Mouse (Mus musculus): ENCODE data around the gene Uqcr11. TPM values are rescaled to one million over a fixed set of nuclear protein-coding genes. Genes with fewer than 3 reads are reported as not detected.

The Uqcr11 gene
- polyA plus RNA-seq, 1 experiment from 2014 or later = 476 TPM

DNA sequence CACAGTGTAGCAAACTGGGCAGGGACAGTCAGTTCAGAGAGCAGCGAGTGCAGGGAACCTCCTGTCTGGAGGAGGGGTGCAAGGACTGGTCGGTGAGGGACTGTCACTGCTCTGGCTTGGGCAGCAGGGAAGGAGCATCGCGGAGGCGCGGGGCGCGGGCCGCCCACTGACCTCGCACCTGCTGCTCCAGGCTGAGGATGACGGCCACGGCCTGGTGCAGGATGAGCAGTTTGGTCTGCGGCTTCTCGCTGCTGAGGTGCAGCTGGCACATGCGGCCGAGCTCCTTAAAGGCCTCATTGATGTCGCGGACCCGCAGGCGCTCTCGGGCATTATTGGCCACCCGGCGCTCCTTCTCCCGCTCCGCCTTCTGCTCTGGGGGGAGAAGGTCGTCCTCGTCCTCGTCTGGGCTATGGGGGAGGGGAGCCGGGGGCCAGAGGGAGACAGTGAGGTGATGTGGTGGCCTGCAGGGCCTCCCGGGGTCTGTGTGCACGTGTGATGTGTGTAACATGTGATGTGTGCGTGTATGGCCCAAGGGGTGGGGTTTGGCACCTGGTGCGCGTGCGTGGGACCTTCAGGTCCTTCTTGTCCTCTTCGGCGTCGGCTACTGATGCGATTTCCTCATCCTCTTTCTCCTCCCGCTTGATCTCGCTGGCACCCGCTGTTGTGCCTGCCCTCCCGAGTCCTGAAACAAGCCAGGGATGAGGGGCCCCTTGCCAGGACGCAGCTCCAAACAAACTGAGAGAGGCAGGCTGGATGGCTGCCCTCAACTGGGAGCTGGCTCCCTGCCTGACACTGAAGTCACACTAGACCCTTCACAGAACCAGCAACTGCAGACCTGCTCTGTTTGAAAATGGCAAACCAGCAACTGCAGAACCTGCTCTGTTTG is 6.3 kb upstream of the Uqcr11 start:
- ATAC-seq (ENCODE audit: low FRiP score) (no peak), DNase-seq (ENCODE audit: low spot score, missing footprints) (no peak)
- Histone ChIP-seq H3K36me3 (ENCODE audit: control insufficient read depth, insufficient read depth, low read length) (peaks cover 61% of the 10 kb centered on the region), H3K9me3 (ENCODE audit: control insufficient read depth, low read length) (no peaks in the 10 kb centered on the region), H3K4me1 (ENCODE audit: control insufficient read depth, insufficient read depth, low read length) (no peaks in the 10 kb centered on the region), H3K9ac (ENCODE audit: low read length) (no peak overlapping the region), H3K27me3 (ENCODE audit: control insufficient read depth, insufficient read depth, low read length) (no peaks in the 10 kb centered on the region), H3K4me2 (no peak overlapping the region), H3K4me3 (ENCODE audit: low read depth, low read length) (no peak overlapping the region), H3K27ac (ENCODE audit: low read depth, low read length) (no peak overlapping the region)
- 91% methylated on average over 44 of the region's 44 CpGs for WGBS

DNA sequence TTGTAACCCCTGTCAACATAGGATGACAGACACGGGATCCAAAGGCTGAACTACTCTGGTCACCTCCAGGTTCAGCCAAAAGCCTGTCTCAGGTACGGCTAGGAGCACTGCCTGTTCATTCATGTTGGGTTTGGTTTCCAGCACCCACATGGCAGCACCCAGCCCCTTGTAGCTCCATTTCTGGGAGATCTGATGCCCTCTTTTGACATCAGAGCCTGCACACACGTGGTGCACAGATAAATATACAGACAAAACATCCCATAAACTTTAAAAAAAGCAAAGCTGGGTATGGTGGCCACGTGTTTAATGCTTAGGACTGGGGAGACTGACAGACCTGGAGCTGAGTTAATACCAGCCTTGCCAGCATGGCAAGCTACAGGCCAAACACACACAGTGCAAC is 1.3 kb upstream of the Uqcr11 start:
- Histone ChIP-seq H3K27me3 (ENCODE audit: control insufficient read depth, insufficient read depth, low read length) (no peaks in the 10 kb centered on the region), H3K36me3 (ENCODE audit: control insufficient read depth, insufficient read depth, low read length) (peaks cover 34% of the 10 kb centered on the region), H3K9me3 (ENCODE audit: control insufficient read depth, low read length) (no peaks in the 10 kb centered on the region), H3K9ac (ENCODE audit: low read length) (no peak overlapping the region), H3K4me2 (no peak overlapping the region), H3K4me3 (ENCODE audit: low read depth, low read length) (no peak overlapping the region), H3K4me1 (ENCODE audit: control insufficient read depth, insufficient read depth, low read length) (peaks cover 16% of the 10 kb centered on the region), H3K27ac (ENCODE audit: low read depth, low read length) (no peak overlapping the region)
- 56% methylated on average over 4 of the region's 4 CpGs for WGBS
- ATAC-seq (ENCODE audit: low FRiP score) (no peak), DNase-seq (ENCODE audit: low spot score, missing footprints) (no peak)

DNA sequence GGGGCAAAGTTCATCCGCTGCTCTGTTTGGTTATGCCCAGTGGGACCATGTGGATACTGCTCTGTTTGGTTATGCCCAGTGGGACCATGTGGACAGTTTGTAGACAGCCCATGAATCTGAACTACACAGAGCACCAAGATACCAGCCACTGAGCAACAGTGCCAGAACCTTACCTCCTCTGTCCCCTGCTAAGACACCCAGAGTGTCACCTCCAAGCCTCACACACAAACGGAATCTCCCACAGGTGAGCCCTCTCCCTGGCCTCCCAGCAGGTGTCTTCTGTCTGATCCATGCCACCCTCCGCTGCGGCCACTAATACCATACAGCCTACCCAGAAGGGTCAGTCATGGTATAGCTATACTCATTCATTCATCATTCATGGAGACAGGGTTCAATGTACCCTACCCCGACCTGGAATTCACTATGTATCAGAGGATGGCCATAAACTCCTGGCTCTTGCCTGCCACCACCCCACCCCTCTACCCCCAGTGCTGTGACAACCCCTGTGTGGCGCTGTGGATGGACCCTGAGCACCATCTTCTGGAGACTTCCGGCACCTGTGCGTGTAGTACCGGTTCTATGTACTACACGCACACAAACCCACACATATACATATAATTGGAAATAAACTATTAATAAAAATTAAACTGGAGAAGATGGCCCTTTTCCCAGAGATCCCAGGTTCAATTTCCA is 1.0 kb downstream of the Uqcr11 start:
- Histone ChIP-seq H3K27ac (ENCODE audit: low read depth, low read length) (no peak overlapping the region), H3K27me3 (ENCODE audit: control insufficient read depth, insufficient read depth, low read length) (no peaks in the 10 kb centered on the region), H3K4me2 (peak overlapping the region; percentile 95), H3K9ac (ENCODE audit: low read length) (peak overlapping the region; percentile 88), H3K9me3 (ENCODE audit: control insufficient read depth, low read length) (no peaks in the 10 kb centered on the region), H3K4me1 (ENCODE audit: control insufficient read depth, insufficient read depth, low read length) (peaks cover 19% of the 10 kb centered on the region), H3K36me3 (ENCODE audit: control insufficient read depth, insufficient read depth, low read length) (peaks cover 24% of the 10 kb centered on the region), H3K4me3 (ENCODE audit: low read depth, low read length) (peak overlapping the region; percentile 83)
- WGBS = 62% methylated on average over 10 of the region's 10 CpGs
- ATAC-seq (ENCODE audit: low FRiP score) (no peak), DNase-seq (ENCODE audit: low spot score, missing footprints) (no peak)

DNA sequence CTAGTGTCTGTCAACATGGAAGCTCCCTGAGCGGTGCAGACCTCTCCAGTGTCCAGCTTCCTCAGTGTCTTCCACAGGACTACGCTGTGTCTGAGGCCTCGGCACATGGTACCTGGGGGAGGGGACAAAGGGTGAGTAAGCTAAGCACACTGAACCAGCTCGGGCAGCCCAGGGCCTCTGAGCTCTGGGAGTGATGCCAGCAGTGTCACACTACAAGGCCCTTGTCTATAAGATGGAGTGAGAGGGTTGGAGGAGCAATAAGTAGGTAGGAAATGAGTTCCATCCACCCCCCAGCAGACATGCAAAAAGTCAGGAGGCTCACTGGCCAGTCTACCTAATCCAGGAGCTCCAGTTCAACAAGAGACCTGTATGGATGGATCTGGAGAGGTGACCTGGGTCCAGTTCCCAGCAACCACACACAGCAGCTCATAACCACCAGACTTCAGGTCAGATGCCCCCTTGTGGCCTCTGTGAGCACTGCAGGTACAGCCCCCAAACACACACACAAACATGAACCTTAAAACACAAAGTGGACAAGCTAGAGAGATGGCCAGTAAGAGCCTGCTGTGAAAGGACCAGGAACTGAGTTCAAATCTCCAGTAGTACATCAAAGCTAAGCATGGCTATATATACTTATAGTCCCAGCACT is 3.5 kb downstream of the Uqcr11 start:
- DNase-seq (ENCODE audit: low spot score, missing footprints) (peak; percentile 92), ATAC-seq (ENCODE audit: low FRiP score) (no peak)
- Histone ChIP-seq H3K27me3 (ENCODE audit: control insufficient read depth, insufficient read depth, low read length) (no peaks in the 10 kb centered on the region), H3K36me3 (ENCODE audit: control insufficient read depth, insufficient read depth, low read length) (peaks cover 17% of the 10 kb centered on the region), H3K9me3 (ENCODE audit: control insufficient read depth, low read length) (no peaks in the 10 kb centered on the region), H3K4me3 (ENCODE audit: low read depth, low read length) (no peak overlapping the region), H3K4me2 (no peak overlapping the region), H3K4me1 (ENCODE audit: control insufficient read depth, insufficient read depth, low read length) (peaks cover 26% of the 10 kb centered on the region), H3K27ac (ENCODE audit: low read depth, low read length) (no peak overlapping the region), H3K9ac (ENCODE audit: low read length) (no peak overlapping the region)
- WGBS = 97% methylated on average over 4 of the region's 4 CpGs

DNA sequence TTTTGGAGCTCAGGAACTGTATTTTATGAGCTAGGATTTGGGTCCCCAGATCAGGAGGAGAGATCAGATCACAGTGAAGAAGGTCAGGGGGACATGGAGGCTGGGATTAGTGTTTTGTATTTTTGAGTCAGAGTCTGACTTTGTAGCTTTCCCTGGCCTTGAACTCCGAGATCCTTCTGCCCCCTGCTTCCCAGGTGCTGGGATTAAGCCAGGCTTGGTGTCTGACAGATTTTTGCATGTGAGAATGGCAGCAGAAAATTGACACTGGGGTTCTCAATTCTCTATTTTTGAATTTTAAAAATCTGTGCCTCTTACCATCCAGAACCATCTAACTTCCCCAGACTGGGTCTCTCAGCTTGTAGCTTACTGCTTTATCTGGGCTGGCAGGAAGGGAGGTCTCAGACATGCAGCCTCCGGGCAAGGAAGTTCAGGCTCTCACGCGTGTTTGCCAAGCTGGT is 5.9 kb downstream of the Uqcr11 start:
- peaks cover 21% of the 10 kb centered on the region for H3K36me3 ChIP-seq (ENCODE audit: control insufficient read depth, insufficient read depth, low read length)
- peaks cover 28% of the 10 kb centered on the region for H3K4me1 ChIP-seq (ENCODE audit: control insufficient read depth, insufficient read depth, low read length)
- no peaks in the 10 kb centered on the region for H3K27me3 ChIP-seq (ENCODE audit: control insufficient read depth, insufficient read depth, low read length)
- no peak for DNase-seq (ENCODE audit: low spot score, missing footprints)
- 78% methylated on average over 4 of the region's 4 CpGs for WGBS
- H3K9me3 ChIP-seq (ENCODE audit: control insufficient read depth, low read length) = no peaks in the 10 kb centered on the region
- ATAC-seq (ENCODE audit: low FRiP score) = no peak
- no peak overlapping the region for H3K4me3 ChIP-seq (ENCODE audit: low read depth, low read length)
- no peak overlapping the region for H3K27ac ChIP-seq (ENCODE audit: low read depth, low read length)
- no peak overlapping the region; the same call in 1 of the 2 replicates for H3K4me2 ChIP-seq
- H3K9ac ChIP-seq (ENCODE audit: low read length) = peak overlapping the region; percentile 71; the same call in 1 of the 2 replicates

DNA sequence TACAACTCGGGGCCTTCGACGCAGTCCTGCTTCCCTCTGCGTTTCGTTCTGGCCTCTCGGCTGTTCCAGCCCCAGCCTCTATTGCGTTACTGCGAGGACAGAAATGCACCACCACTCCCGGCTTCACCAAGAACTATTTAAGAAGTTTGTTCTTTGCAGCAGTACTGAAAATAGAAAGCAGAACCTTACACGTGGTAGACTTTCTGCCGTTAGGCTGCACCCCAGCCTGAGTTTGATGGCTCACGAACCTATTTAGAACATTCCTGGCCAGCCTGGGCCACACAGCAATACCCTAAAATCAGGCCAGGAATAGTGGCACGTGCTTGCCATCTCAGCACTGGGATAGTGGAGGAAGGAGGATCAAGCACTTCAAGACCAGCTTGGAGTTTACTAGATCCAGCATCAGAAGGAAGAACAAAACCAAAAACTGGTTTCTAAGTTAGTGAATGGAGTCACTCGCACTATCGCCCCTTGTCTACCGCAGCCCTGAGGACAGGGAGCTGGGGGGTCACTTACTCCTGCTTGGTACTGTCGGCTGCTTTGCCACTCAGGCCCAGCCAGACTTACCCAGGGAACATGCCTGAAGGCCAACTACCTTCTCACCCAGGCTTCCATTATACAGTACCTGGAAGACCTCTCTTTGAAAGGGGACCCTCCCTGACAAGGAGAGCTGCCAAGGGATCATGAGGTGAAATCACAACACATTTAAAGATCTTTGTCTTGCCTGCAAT is 6.5 kb downstream of the Uqcr11 start:
- Histone ChIP-seq H3K36me3 (ENCODE audit: control insufficient read depth, insufficient read depth, low read length) (peaks cover 24% of the 10 kb centered on the region), H3K4me2 (peak overlapping the region; percentile 77), H3K9ac (ENCODE audit: low read length) (peak overlapping the region; percentile 71), H3K4me1 (ENCODE audit: control insufficient read depth, insufficient read depth, low read length) (peaks cover 24% of the 10 kb centered on the region), H3K9me3 (ENCODE audit: control insufficient read depth, low read length) (no peaks in the 10 kb centered on the region), H3K27ac (ENCODE audit: low read depth, low read length) (peak overlapping the region; percentile 81), H3K27me3 (ENCODE audit: control insufficient read depth, insufficient read depth, low read length) (no peaks in the 10 kb centered on the region), H3K4me3 (ENCODE audit: low read depth, low read length) (peak overlapping the region; percentile 83)
- WGBS = 16% methylated on average over 17 of the region's 17 CpGs
- no peak for DNase-seq (ENCODE audit: low spot score, missing footprints)
- no peak for ATAC-seq (ENCODE audit: low FRiP score)

DNA sequence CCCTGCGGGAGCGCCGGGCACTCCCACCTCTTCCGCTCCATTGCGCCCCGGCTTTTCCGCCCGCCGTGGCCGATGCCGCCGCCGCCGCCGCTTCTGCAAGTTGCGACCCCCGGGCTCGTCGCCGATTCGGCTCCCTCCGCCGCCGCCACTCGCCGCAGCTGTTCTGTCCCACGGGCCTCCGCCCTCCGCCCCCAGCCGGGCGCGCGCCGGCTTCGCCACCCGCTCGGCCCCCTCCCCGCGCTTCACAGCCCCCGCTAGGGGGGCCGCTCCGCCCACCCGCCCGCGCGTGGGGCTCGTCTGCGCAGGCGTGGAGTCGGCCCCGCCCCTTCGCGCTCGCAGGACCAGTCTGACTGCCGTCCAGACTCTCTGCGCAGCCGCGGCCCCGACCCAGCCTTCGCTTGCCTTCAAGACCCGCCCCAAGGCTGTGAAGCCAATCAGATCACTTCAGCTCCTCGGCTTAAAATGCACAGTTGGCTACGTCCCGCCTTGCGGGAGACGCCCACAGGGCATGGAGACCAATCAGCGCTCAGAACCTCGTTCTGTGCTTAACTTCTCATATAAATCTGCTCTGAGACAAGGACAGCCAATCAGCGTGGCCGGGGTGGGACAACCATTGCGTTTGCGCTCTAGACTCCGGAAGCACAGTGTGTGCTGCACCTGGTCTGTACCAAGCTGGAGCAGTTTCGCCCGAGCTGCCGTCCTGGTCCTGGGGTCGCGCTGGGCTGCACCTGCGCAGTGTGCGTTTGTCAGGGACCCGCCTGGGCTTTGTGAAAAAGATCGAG is 7.2 kb downstream of the Uqcr11 start, which contains the start of gene Mbd3:
TSS of gene Mbd3 (minus strand) at position 360 of the 782 bp plus-strand sequence.
- Histone ChIP-seq H3K27ac (ENCODE audit: low read depth, low read length) (peak within 1 kb of the TSS; percentile 99), H3K4me3 (ENCODE audit: low read depth, low read length) (peak within 1 kb of the TSS; percentile 83), H3K9ac (ENCODE audit: low read length) (peak within 1 kb of the TSS; percentile 99), H3K9me3 (ENCODE audit: control insufficient read depth, low read length) (no peaks in the 10 kb centered on the region), H3K4me1 (ENCODE audit: control insufficient read depth, insufficient read depth, low read length) (peaks cover 24% of the 10 kb centered on the region), H3K36me3 (ENCODE audit: control insufficient read depth, insufficient read depth, low read length) (peaks cover 24% of the 10 kb centered on the region), H3K4me2 (peak within 1 kb of the TSS; percentile 80), H3K27me3 (ENCODE audit: control insufficient read depth, insufficient read depth, low read length) (no peaks in the 10 kb centered on the region)
- WGBS = under 1% methylated on average over 75 of the region's 82 CpGs
- ATAC-seq (ENCODE audit: low FRiP score) (peak; percentile 96), DNase-seq (ENCODE audit: low spot score, missing footprints) (peak; percentile 100)

DNA sequence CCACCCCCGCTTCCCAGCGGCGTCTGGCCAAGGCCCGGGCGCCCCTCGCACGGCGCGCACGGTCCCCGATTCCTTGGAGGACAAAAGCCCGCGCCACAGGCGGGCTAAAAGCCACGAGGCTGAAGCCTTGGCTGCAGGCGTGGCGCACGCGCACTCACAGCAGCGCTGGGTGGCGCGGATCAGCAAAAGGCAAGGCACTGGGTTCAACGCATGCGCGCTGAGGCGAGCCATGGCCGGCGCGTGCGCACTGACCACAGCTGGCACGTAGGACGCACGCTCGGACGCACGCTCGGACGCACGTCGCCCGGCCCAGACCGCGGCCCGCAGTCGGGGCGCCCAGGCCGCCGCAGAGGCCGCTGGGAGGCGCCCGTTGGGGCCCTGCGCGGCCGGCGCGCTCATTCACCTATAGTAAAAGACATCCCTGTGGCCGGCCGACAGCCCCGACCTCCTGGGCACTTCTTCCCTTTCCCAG is 7.9 kb downstream of the Uqcr11 start:
- Histone ChIP-seq H3K9me3 (ENCODE audit: control insufficient read depth, low read length) (no peaks in the 10 kb centered on the region), H3K27ac (ENCODE audit: low read depth, low read length) (peak overlapping the region; percentile 99), H3K4me2 (peak overlapping the region; percentile 80), H3K9ac (ENCODE audit: low read length) (peak overlapping the region; percentile 99), H3K4me1 (ENCODE audit: control insufficient read depth, insufficient read depth, low read length) (peaks cover 24% of the 10 kb centered on the region), H3K4me3 (ENCODE audit: low read depth, low read length) (peak overlapping the region; percentile 83), H3K27me3 (ENCODE audit: control insufficient read depth, insufficient read depth, low read length) (no peaks in the 10 kb centered on the region), H3K36me3 (ENCODE audit: control insufficient read depth, insufficient read depth, low read length) (peaks cover 30% of the 10 kb centered on the region)
- DNase-seq (ENCODE audit: low spot score, missing footprints) = peak; percentile 100
- WGBS = under 1% methylated on average over 59 of the region's 59 CpGs
- ATAC-seq (ENCODE audit: low FRiP score) = peak; percentile 82
